Mouse (Mus musculus) gastrocnemius, adult 8-10 months (tissue): ENCODE data around the gene Abhd11. TPM values are rescaled to one million over a fixed set of nuclear protein-coding genes. Genes with fewer than 3 reads are reported as not detected.

Experiments used
- DNase-seq, 2 experiments: peaks; one replicate each; pipeline ENCODE4 v3.0.0; 2022; ENCODE audit warnings: low spot score in 2 of 2
- total RNA-seq, 4 experiments: library from RNA; stranded (reverse); gene quantifications; 2 replicates each; pipeline ENCODE4 v1.2.4; 2022

Gene Abhd11
- total RNA-seq, 4 experiments from 2014 or later: 38.5 to 54.3 (median 46.0) TPM

- DNase-seq: no peak
These were observed 22.4 kb upstream of the Abhd11 start for GRCm38 (mm10) chr5:134986298-134987268.

- DNase-seq: no peak
These were observed 19.8 kb upstream of the Abhd11 start for GRCm38 (mm10) chr5:134989166-134989565.

GRCm38 (mm10) chr5:134989741-134990140, 19.2 kb upstream of the Abhd11 start:
- DNase-seq: no peak

GRCm38 (mm10) chr5:134992566-134992965, 16.4 kb upstream of the Abhd11 start:
- DNase-seq: no peak

- no peak for DNase-seq
These were observed 10.6 kb upstream of the Abhd11 start for GRCm38 (mm10) chr5:134998359-134998758.

GRCm38 (mm10) chr5:134999797-135000196, 9.2 kb upstream of the Abhd11 start:
- no peak for DNase-seq

- DNase-seq: no peak
These were observed 8.2 kb upstream of the Abhd11 start for GRCm38 (mm10) chr5:135000751-135001150.

GRCm38 (mm10) chr5:135001309-135001708, 7.6 kb upstream of the Abhd11 start:
- no peak for DNase-seq

- DNase-seq: no peak
These were observed 6.8 kb upstream of the Abhd11 start for GRCm38 (mm10) chr5:135002151-135002550.

GRCm38 (mm10) chr5:135007802-135008571, 965 bp upstream of the Abhd11 start:
- no peak for DNase-seq

- peak; percentile 88 for DNase-seq
These were observed 803 bp downstream of the Abhd11 start for GRCm38 (mm10) chr5:135009590-135010319.

GRCm38 (mm10) chr5:135010320-135010709, 1.4 kb downstream of the Abhd11 start:
- DNase-seq: no peak

- no peak for DNase-seq
These were observed 2.1 kb downstream of the Abhd11 start for GRCm38 (mm10) chr5:135010841-135011743.

GRCm38 (mm10) chr5:135011809-135012613, 3.1 kb downstream of the Abhd11 start:
- DNase-seq: no peak

GRCm38 (mm10) chr5:135012671-135013441, 3.9 kb downstream of the Abhd11 start:
- peak; percentile 55 to 67 for DNase-seq

- DNase-seq: peak; percentile 71 to 77
These were observed 6.5 kb downstream of the Abhd11 start for GRCm38 (mm10) chr5:135015497-135015896.

GRCm38 (mm10) chr5:135016224-135016759, 7.3 kb downstream of the Abhd11 start:
- DNase-seq: no peak

GRCm38 (mm10) chr5:135021814-135022213, 12.9 kb downstream of the Abhd11 start:
- DNase-seq: no peak
